Mouse (Mus musculus) cerebellum, adult 9-10 months (tissue): ENCODE results near the gene Rnf151.
"Not testable (repeated sequence)": the region's sequence is repeated elsewhere in the genome, so short reads cannot be mapped to it uniquely, and the experiment has no call there.

Source experiments
- DNase-seq: peaks from one replicate; pipeline ENCODE4 v3.0.0; 2022

The Rnf151 gene

GRCm38 (mm10) chr17:24701251-24701650, 16.6 kb downstream of the Rnf151 start:
- DNase-seq = no peak

DNA sequence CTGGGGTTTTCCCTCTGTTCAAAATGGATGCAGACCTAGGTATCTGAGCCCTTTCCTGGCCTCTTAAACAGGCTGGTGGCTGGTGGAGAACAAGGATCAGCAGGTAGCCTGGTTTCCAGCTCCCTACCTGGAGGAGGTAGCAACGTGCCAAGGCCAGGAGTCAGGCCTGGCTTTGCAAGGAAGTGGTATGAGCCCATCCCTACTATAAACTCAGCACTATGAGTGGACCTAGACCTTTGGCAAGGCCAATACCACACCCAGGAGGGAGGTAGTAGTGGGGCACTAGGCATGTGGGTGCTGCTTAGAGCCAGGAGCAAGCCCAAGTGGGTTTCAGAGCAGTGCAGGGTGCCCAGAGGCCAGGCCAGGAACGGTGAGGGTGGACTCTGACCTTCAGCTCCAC, 18.4 kb downstream of the Rnf151 start:
- no peak for DNase-seq

DNA sequence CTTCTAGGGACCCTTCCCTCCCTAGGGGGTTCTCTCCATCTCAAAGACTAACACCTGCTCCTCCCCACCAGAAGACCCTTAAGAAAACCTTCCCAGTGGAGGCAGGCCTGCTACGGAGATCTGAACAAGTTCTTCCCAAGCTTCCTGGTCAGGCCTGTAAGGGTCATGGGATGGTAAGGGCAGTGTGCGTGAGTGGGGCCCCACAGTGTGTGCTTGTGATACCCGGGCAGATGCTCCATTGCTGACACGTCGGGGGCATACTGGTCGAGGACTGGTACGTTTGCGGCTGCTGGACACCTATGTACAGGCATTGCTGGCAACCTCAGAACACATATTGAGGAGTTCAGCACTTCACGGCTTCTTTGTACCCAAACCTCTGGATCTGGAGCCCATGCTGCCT, 19.1 kb downstream of the Rnf151 start:
- no peak for DNase-seq

- no peak for DNase-seq
Observed at GRCm38 (mm10) chr17:24697985-24698384, 19.9 kb downstream of the Rnf151 start.

- DNase-seq = peak; percentile 83
Observed at GRCm38 (mm10) chr17:24696011-24696697, 21.7 kb downstream of the Rnf151 start, which contains the start of the genes Gfer and Noxo1. Gfer (minus strand) TSS chr17:24696156. Noxo1 (plus strand) TSS chr17:24696234.

DNA sequence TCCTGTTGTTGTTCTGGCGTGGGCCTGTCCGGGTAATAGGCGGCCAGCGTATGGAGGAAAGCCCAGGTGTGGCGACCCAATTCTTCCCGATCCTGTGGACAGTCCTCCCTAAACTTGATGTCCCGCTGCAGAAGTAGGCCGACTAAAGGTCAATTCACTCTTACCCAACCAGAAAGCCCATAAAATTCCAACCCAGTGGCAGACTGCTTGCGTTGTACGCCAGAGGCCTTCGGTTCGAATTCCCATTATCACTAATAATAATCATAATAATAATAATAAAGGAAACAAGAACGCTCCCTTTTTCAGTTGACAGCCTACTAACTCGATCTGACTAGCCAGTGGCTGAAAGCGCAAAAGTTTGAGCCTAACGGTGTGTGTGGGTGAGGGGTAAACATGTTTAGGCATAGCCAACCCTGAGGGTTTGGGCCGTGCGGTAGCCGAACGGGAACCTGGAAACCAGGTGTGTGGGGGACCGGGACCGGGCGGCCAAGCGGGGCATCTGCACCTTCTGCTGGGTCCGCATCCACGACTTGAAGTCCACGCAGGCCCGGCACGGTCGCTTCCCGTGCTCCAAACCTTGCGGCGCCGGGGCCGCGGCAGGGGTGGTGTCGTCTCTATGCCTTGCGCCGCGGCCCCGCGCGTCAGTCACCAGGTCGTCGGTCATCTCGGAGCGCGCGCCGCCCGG, 22.4 kb downstream of the Rnf151 start:
- no peak for DNase-seq

DNA sequence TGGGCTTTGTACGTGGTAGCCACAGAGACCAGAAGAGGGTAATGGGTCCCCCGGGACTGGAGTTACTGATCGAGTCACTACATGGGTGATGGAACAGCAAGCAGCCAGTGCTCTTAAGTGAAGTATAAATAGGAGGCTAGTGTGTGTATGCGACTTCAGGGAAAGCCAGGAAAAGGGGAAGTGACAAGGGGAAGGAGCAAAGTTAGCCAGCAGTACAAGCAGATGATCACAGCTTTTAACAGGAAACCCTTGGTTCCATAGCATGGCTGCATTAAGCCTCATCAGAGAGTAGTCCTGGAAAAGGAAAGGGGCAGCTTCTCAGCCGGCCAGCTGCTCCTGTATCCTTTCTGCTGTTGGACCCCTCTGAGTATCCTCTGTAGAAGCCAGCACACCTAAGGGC, 25.5 kb downstream of the Rnf151 start:
- DNase-seq = no peak

- DNase-seq = peak; percentile 66
Observed at GRCm38 (mm10) chr17:24689251-24690081, 28.4 kb downstream of the Rnf151 start, which contains the start of gene Syngr3. Syngr3 (minus strand) TSS chr17:24689955.

DNA sequence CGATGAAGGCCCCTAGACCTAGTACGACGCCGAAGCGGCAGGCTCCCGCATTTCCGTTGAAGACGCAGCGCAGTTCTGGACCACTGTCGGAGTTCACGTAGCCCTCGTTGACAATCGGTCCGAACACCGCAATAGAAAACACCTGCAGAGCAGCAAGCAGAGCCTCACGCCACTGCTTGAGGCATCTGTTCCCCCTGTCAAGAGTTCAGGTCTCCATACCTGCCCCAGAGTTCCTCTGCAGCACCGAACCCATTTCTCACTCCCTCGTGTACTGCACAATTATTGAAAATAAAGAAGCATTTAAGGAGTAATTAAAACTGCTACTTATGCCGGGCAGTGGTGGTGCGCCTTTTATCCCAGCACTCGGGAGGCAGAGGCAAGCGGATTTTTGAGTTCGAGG, 30.3 kb downstream of the Rnf151 start:
- no peak for DNase-seq

- no peak for DNase-seq
Observed at GRCm38 (mm10) chr17:24687146-24687595, 30.7 kb downstream of the Rnf151 start.

DNA sequence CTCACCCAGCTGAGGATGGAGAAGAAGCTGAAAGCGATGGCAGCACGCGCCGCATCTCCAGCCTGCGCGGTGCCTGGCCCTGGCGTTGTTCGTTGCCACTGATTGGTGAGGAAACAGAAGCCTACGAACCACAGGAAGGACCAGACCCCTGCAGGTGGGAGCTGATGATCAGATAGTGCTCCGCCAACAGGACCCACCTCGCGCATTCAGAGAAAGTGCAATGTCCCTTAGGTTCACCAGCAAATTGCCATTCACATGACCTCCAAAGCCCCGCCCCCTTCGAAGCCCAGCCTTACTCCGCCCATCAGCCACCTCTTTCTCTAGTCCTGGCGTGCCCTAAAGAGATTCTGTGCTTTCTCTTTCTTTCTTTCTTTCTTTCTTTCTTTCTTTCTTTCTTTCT, 31.3 kb downstream of the Rnf151 start:
- no peak for DNase-seq

DNA sequence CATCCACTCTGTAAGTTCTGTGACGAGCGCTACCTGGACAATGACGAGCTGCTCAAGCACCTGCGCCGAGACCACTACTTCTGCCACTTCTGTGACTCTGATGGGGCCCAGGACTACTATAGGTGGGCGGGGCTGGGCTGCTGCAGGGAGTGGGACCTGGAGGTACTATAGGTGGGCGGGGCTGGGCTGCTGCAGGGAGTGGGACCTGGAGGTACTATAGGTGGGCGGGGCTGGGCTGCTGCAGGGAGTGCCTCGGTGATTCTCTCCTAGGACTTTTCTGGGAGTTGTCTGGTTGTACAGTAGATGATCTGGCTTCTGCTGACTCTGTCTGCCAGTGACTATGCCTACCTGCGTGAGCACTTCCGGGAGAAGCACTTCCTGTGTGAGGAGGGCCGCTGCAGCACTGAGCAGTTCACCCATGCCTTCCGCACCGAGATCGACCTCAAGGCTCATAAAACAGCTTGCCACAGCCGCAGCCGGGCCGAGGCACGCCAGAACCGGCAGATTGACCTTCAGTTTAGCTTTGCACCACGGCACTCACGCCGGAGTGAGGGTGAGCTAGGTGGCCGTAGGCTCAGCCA, 40.3 kb downstream of the Rnf151 start:
- no peak for DNase-seq

- DNase-seq = no peak
Observed at GRCm38 (mm10) chr17:24676877-24677276, 41.0 kb downstream of the Rnf151 start.

DNA sequence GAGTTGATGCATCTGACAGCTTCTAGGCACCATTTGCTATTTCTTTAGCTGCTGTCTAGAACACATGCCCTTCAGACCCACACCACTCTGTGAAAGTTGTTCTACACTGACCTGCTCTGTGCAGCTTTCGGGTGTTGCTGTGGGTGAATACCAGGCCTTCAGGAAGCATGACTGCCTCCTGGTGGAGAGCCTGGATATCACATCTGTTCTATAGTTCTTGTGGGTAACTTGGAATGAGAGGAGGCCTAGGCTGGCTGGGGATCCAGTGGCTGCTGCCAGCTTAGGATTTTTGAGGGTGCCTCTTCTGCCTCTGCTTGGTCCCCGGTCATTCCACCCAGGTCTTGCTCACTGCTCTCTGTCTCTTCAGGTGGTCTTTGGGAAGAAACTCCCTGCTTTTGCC, 41.7 kb downstream of the Rnf151 start:
- DNase-seq = peak; percentile 82

DNA sequence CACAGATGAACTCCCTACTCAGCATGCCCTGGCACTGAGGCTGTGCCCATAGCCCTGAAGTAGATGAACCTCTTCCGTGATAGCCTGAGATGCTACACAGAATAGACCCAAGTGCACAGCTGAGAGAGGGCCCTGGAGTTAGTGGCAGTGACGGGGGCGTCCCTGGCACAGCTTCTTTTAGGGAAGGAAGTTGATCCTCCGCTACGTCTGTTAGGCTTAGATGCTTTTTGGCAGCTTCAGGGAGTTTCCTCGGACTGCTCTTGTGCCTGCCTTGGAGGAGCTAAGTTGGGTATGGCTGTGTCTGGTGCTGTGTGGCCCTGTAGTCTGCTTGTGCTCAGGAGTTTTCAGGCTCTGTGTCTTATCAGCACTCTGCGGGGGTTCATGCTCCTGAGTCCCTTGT, 43.6 kb downstream of the Rnf151 start:
- DNase-seq = no peak

DNA sequence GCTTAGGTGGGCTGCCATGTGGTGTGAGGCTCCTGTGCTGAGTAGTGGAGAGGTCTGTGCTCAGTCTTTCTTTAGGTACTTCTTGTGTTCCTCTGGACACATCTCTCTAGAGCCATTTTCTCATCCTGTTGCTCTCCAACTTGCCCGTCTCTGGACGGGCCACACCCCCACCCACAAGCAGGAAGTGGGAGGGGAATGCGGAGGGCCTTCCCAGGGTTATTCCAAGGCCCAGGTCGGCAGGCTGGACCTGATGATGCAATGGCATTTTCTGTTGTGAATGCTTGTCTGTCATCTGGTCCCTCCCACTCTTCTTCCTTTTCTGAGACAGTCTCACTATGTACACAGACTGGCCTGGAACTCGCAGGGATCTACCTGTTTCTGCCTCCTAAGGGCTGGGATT, 45.7 kb downstream of the Rnf151 start:
- DNase-seq = no peak

GRCm38 (mm10) chr17:24671346-24671745, 46.5 kb downstream of the Rnf151 start:
- DNase-seq = no peak

DNA sequence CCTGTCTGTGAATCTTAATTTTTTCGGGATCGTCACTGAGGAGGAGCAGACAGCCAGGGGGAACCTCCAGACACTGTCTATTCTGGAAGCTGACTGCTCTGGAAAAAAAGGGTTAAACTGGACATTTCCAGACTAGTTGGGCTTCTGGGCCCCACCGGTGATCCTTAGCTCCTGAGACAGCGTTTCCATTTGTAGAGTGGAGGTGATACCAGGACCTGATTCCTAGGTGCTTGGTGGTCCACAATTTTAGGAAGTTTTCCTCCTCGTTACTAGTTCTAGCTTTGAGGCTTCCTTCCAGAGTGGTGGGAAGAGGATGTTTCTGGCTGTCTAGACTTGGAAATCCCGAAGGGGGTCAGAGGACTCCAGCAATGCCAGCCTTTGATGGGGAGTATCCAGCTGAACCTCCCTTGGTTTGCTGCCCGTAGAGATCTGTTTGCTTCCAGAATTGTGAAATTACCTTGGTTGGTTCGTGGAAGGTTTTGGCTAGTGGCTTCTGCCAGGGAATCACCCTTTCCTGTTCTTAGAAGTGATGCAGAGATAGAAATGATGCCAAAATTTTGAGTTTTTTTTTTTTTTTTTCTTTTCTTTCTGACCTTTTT, 47.5 kb downstream of the Rnf151 start:
- DNase-seq = no peak

- peak; percentile 91 for DNase-seq
Observed at GRCm38 (mm10) chr17:24669545-24670245, 48.2 kb downstream of the Rnf151 start, which contains the start of gene Zfp598. Zfp598 (plus strand) TSS chr17:24669687.

- not testable (repeated sequence) for DNase-seq
Observed at GRCm38 (mm10) chr17:24669214-24669544, 48.7 kb downstream of the Rnf151 start.

- peak; percentile 88 for DNase-seq
Observed at GRCm38 (mm10) chr17:24667416-24667815, 50.4 kb downstream of the Rnf151 start.

DNA sequence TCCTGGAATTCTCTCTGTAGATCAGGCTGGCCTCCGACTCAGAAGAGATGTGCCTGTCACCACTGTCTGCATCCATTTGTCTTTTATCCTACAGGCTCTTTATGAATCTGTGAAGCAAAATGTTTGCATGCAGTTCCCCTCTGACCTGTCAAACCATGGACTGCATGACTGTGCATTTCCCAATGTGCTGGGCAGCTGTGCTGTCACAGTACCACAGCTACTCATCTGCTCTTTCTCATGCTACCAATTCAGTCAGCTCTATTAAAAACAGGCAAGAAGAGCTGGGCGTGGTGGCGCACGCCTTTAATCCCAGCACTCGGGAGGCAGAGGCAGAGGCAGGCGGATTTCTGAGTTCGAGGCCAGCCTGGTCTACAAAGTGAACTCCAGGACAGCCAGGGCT, 50.9 kb downstream of the Rnf151 start:
- DNase-seq = not testable (repeated sequence)
